Mouse (Mus musculus) ovary, postnatal 10 days (tissue): ENCODE data around the gene Colgalt2.
A peak's percentile ranks its signal among the peaks of the same experiment; 100 is the strongest.
"Not testable (repeated sequence)": the region's sequence is repeated elsewhere in the genome, so short reads cannot be mapped to it uniquely, and the experiment has no call there.

ENCODE experiments used
- DNase-seq: peaks from one replicate; pipeline ENCODE4 v3.0.0; 2022; ENCODE audit warnings: low spot score

Colgalt2 gene

GRCm38 (mm10) chr1:152399790-152400555, at the start of gene Colgalt2:
TSS of gene Colgalt2 (plus strand) at chr1:152399830.
- DNase-seq, result peak; percentile 10

GRCm38 (mm10) chr1:152356721-152357120, 42.9 kb upstream of the Colgalt2 start:
- DNase-seq, result no peak

- no peak for DNase-seq
These were observed 31.1 kb upstream of the Colgalt2 start for GRCm38 (mm10) chr1:152368311-152369088.

- DNase-seq, result peak; percentile 8
These were observed 30.5 kb upstream of the Colgalt2 start for GRCm38 (mm10) chr1:152369139-152369538.

- no peak for DNase-seq
These were observed 21.3 kb upstream of the Colgalt2 start for GRCm38 (mm10) chr1:152378311-152378710.

GRCm38 (mm10) chr1:152384589-152384988, 15.0 kb upstream of the Colgalt2 start:
- no peak for DNase-seq

GRCm38 (mm10) chr1:152385693-152386092, 13.9 kb upstream of the Colgalt2 start:
- not testable (repeated sequence) for DNase-seq

- DNase-seq, result peak; percentile 71
These were observed 13.3 kb upstream of the Colgalt2 start, which contains the start of gene Tsen15 for GRCm38 (mm10) chr1:152386188-152386835. TSS of gene Tsen15 (minus strand) at chr1:152386688.

GRCm38 (mm10) chr1:152389271-152389670, 10.4 kb upstream of the Colgalt2 start:
- no peak for DNase-seq

- DNase-seq, result no peak
These were observed 5.5 kb upstream of the Colgalt2 start for GRCm38 (mm10) chr1:152394137-152394536.

GRCm38 (mm10) chr1:152394956-152395515, 4.6 kb upstream of the Colgalt2 start:
- no peak for DNase-seq

GRCm38 (mm10) chr1:152398708-152399107, 922 bp upstream of the Colgalt2 start:
- no peak for DNase-seq

GRCm38 (mm10) chr1:152400556-152401540, 1.2 kb downstream of the Colgalt2 start:
- DNase-seq, result no peak

- no peak for DNase-seq
These were observed 7.7 kb downstream of the Colgalt2 start for GRCm38 (mm10) chr1:152407021-152407946.

GRCm38 (mm10) chr1:152409356-152409755, 9.7 kb downstream of the Colgalt2 start:
- no peak for DNase-seq

- DNase-seq, result no peak
These were observed 11.0 kb downstream of the Colgalt2 start for GRCm38 (mm10) chr1:152410657-152411056.

- DNase-seq, result no peak
These were observed 13.5 kb downstream of the Colgalt2 start for GRCm38 (mm10) chr1:152413116-152413515.

GRCm38 (mm10) chr1:152413961-152414360, 14.3 kb downstream of the Colgalt2 start:
- no peak for DNase-seq

- DNase-seq, result no peak
These were observed 14.8 kb downstream of the Colgalt2 start for GRCm38 (mm10) chr1:152414451-152414850.
